Mouse (Mus musculus) neutrophil, adult 83 days (primary cell): ENCODE data around the gene Taar7f. TPM values are rescaled to one million over a fixed set of nuclear protein-coding genes. Genes with fewer than 3 reads are reported as not detected.

Source experiments
- total RNA-seq, 2 experiments: library from RNA; stranded (reverse); gene quantifications; one replicate each; pipeline ENCODE4 v1.2.4; 2023

Gene Taar7f
- not detected for total RNA-seq

GRCm38 (mm10) chr10:24049210-24049609 is at the start of gene Taar7f:
Gene Taar7f, plus strand, starts transcription at chr10:24049510.

GRCm38 (mm10) chr10:23999639-24000038 is 49.7 kb upstream of the Taar7f start, which contains the start of gene Taar7b:
Gene Taar7b, plus strand, starts transcription at chr10:23999939.

GRCm38 (mm10) chr10:24026922-24027321 is 22.4 kb upstream of the Taar7f start, which contains the start of gene Taar7d:
Gene Taar7d, plus strand, starts transcription at chr10:24027222.

GRCm38 (mm10) chr10:24037314-24037713 is 12.0 kb upstream of the Taar7f start, which contains the start of gene Taar7e:
Gene Taar7e, plus strand, starts transcription at chr10:24037614.

GRCm38 (mm10) chr10:24076200-24076599 is 26.9 kb downstream of the Taar7f start, which contains the start of gene Taar8a:
Gene Taar8a, plus strand, starts transcription at chr10:24076500.

GRCm38 (mm10) chr10:24092194-24092593 is 42.9 kb downstream of the Taar7f start, which contains the start of gene Taar8b:
Gene Taar8b, minus strand, starts transcription at chr10:24092294.

Other genes starting within 250 kb of the Taar7f start
- 10 to 100 TPM; 44.1 to 48.1 TPM for gene Vnn3, start 198.0 kb upstream of the Taar7f start, total RNA-seq
- under 1 TPM in 1 of 2 experiments, not detected in 1; 0.46 TPM for gene Vnn1, start 154.8 kb upstream of the Taar7f start, total RNA-seq
- not detected for gene Taar1, start 129.2 kb upstream of the Taar7f start, total RNA-seq
- not detected for gene Taar2, start 110.9 kb upstream of the Taar7f start, total RNA-seq
- gene Taar3, start 100.0 kb upstream of the Taar7f start, total RNA-seq: not detected
- gene Taar4, start 89.0 kb upstream of the Taar7f start, total RNA-seq: not detected
- not detected for gene Taar5, start 78.8 kb upstream of the Taar7f start, total RNA-seq
- not detected for gene Taar6, start 63.9 kb upstream of the Taar7f start, total RNA-seq
- not detected for gene Taar7a, start 56.0 kb upstream of the Taar7f start, total RNA-seq
- gene Taar7b, start 49.6 kb upstream of the Taar7f start, total RNA-seq: not detected
- gene Taar7d, start 22.3 kb upstream of the Taar7f start, total RNA-seq: not detected
- not detected for gene Taar7e, start 11.9 kb upstream of the Taar7f start, total RNA-seq
- gene Taar8a, start 27.0 kb downstream of the Taar7f start, total RNA-seq: not detected
- not detected for gene Taar8b, start 42.8 kb downstream of the Taar7f start, total RNA-seq
- not detected for gene Taar8c, start 52.4 kb downstream of the Taar7f start, total RNA-seq
- not detected for gene Taar9, start 60.0 kb downstream of the Taar7f start, total RNA-seq
- gene Stx7, start 99.8 kb downstream of the Taar7f start, total RNA-seq: 100 to 1,000 TPM in 1 of 2 experiments, 10 to 100 TPM in 1; 87.1 to 111 TPM
- gene Moxd1, start 174.0 kb downstream of the Taar7f start, total RNA-seq: not detected